ENCODE assay signal across 11 mouse cellular contexts in genomic region chr17:28374494-28374893, GRCm38 (mm10). TPM values are rescaled to one million over a fixed set of nuclear protein-coding genes. Genes with fewer than 3 reads are reported as not detected.
DNase-seq lines count a peak whose midpoint lies in the region; ATAC-seq lines count a peak whose summit lies in the region.
"Had no signal": no experiment of that assay in that cellular context is flagged by ENCODE, and none has a peak within 500 bp of the region (broad histone marks: within the 10 kb centered on the region; RNA-seq: fewer than 3 reads in every experiment).

No protein-coding gene starts in this region.

- ATAC-seq in heart, embryonic 13.5 days (ENCODE audit: extremely low read depth, insufficient number of reproducible peaks, low FRiP score, low TSS enrichment): no peak
- ATAC-seq in midbrain, embryonic 14.5 days (ENCODE audit: low FRiP score, low TSS enrichment): no peak
- ATAC-seq in granulocyte monocyte progenitor cell, adult 5-6 weeks (replicated peaks; ENCODE audit: poor library complexity, severe bottlenecking): 0 out of 2 replicates have a peak, but pooled peaks have one; percentile 25

- H3K36me3 ChIP-seq in heart, embryonic 13.5 days: no peaks in the 10 kb centered on the region
- no peaks in the 10 kb centered on the region for H3K36me3 ChIP-seq in midbrain, embryonic 14.5 days (ENCODE audit: control insufficient read depth, insufficient read depth, low read length)
- no peaks in the 10 kb centered on the region for H3K36me3 ChIP-seq in midbrain, embryonic 10.5 days

- H3K4me2 ChIP-seq in heart, embryonic 13.5 days: 0 out of 2 replicates have a peak overlapping the region, but pooled peaks have one; percentile 16
- H3K4me2 ChIP-seq in midbrain, embryonic 14.5 days (ENCODE audit: low read length): no peak overlapping the region

- DNase-seq in heart, postnatal 10 days: no peak
- DNase-seq in midbrain, embryonic 14.5 days: peak; percentile 30
- DNase-seq in midbrain, embryonic 10.5 days (ENCODE audit: low spot score): no peak
- DNase-seq in thymus, postnatal 25 days: peak; percentile 80
- DNase-seq in layer of hippocampus, adult 18-20 months (ENCODE audit: low spot score in 2 of 2): no peak
- no peak for DNase-seq in adrenal gland, postnatal 4 days (ENCODE audit: low spot score in 2 of 2)

- intact Hi-C loops in heart, postnatal 10 days (cut with DNase I): loop anchor here (5.0 kb wide), 1 partner anchor 167 kb away; the partner anchor contains the start of gene Def6

- H3K27me3 ChIP-seq in heart, embryonic 13.5 days (replicated peaks): peaks cover 50% of the 10 kb centered on the region
- H3K27me3 ChIP-seq in midbrain, embryonic 14.5 days (ENCODE audit: control insufficient read depth, insufficient read depth, low read length): peaks cover 12% of the 10 kb centered on the region
- H3K27me3 ChIP-seq in midbrain, embryonic 10.5 days (ENCODE audit: low read depth, poor library complexity, severe bottlenecking): peaks cover 42% of the 10 kb centered on the region

- 0 out of 2 replicates have a peak overlapping the region, but pooled peaks have one; percentile 40 for H3K9ac ChIP-seq in heart, embryonic 13.5 days
- no peak overlapping the region for H3K9ac ChIP-seq in midbrain, embryonic 14.5 days (replicated peaks; ENCODE audit: low read length)
- H3K9ac ChIP-seq: liver, embryonic 14.5 days had no signal

- H3K9me3 ChIP-seq in heart, embryonic 13.5 days: no peaks in the 10 kb centered on the region
- no peaks in the 10 kb centered on the region for H3K9me3 ChIP-seq in midbrain, embryonic 14.5 days (ENCODE audit: control insufficient read depth, low read length)
- H3K9me3 ChIP-seq in midbrain, embryonic 10.5 days (replicated peaks): no peaks in the 10 kb centered on the region

- 24% methylated on average over 16 of the region's 16 CpGs for WGBS in heart, embryonic 13.5 days
- WGBS in midbrain, embryonic 14.5 days: 14% methylated on average over 16 of the region's 16 CpGs
- 21% methylated on average over 16 of the region's 16 CpGs for WGBS in midbrain, embryonic 10.5 days

- no peak overlapping the region for H3K27ac ChIP-seq in heart, embryonic 13.5 days (replicated peaks)
- no peak overlapping the region for H3K27ac ChIP-seq in midbrain, embryonic 14.5 days (replicated peaks; ENCODE audit: low read depth, low read length)
- H3K27ac ChIP-seq in midbrain, embryonic 10.5 days (replicated peaks): no peak overlapping the region
- H3K27ac ChIP-seq: liver, embryonic 14.5 days had no signal

- peaks cover 9% of the 10 kb centered on the region for H3K4me1 ChIP-seq in heart, embryonic 13.5 days
- no peaks in the 10 kb centered on the region for H3K4me1 ChIP-seq in midbrain, embryonic 14.5 days (ENCODE audit: control insufficient read depth, insufficient read depth, low read length)
- peaks cover 15% of the 10 kb centered on the region for H3K4me1 ChIP-seq in midbrain, embryonic 10.5 days

- H3K4me3 ChIP-seq in heart, embryonic 13.5 days: no peak overlapping the region
- no peak overlapping the region for H3K4me3 ChIP-seq in midbrain, embryonic 14.5 days (replicated peaks; ENCODE audit: low read depth, low read length)
- H3K4me3 ChIP-seq in midbrain, embryonic 10.5 days: no peak overlapping the region

RNA-seq across cellular contexts. Expression of gene Tulp1, which starts 9.5 kb away (rescaled TPM):
- 4.1 TPM in 2 replicates for polyA plus RNA-seq in heart, embryonic 13.5 days (2015; fragmentation: Nextera tagmentation; extraction: Ambion mirVana)
- total RNA-seq in heart, postnatal 10 days (2021): under 1 TPM; 0.86 to 0.94 TPM
- polyA plus RNA-seq in midbrain, embryonic 14.5 days (2014; fragmentation: Nextera tagmentation; extraction: Ambion mirVana): 1.4 and 1.5 TPM in 2 replicates
- 2.8 and 5.0 TPM in 2 replicates for polyA plus RNA-seq in midbrain, embryonic 10.5 days (2016; fragmentation: Nextera tagmentation; extraction: Ambion mirVana)
- total RNA-seq in granulocyte monocyte progenitor cell, adult 5-6 weeks (2014; fragmentation: Nextera tagmentation): not detected in 2 replicates
- 0.69 TPM in 1 of 2 replicates, not detected in the other for total RNA-seq in granulocyte monocyte progenitor cell, adult 5-6 weeks (2017)
- not detected for total RNA-seq in layer of hippocampus, adult 18-20 months (2021)
- total RNA-seq in adrenal gland, postnatal 4 days (2021): 1 to 10 TPM in 1 of 2 experiments, under 1 TPM in 1; 0.62 to 1.5 TPM
- total RNA-seq: left cerebral cortex, postnatal 10 days; megakaryocyte progenitor cell, adult 5-6 weeks had no signal

RNA-seq across cellular contexts. Expression of gene Tead3, which starts 23.9 kb away (rescaled TPM):
- polyA plus RNA-seq in heart, embryonic 13.5 days (2015; fragmentation: Nextera tagmentation; extraction: Ambion mirVana): 5.9 and 7.3 TPM in 2 replicates
- total RNA-seq in heart, postnatal 10 days (2021): 10 to 100 TPM; 15.3 to 19.3 TPM
- 0.78 and 1.7 TPM in 2 replicates for polyA plus RNA-seq in midbrain, embryonic 14.5 days (2014; fragmentation: Nextera tagmentation; extraction: Ambion mirVana)
- polyA plus RNA-seq in midbrain, embryonic 10.5 days (2016; fragmentation: Nextera tagmentation; extraction: Ambion mirVana): 5.0 and 5.2 TPM in 2 replicates
- total RNA-seq in granulocyte monocyte progenitor cell, adult 5-6 weeks (2014; fragmentation: Nextera tagmentation): 3.3 TPM in 1 of 2 replicates, not detected in the other
- 0.04 TPM in 1 of 2 replicates, not detected in the other for total RNA-seq in granulocyte monocyte progenitor cell, adult 5-6 weeks (2017)
- 1 to 10 TPM; 2.0 to 2.4 TPM for total RNA-seq in layer of hippocampus, adult 18-20 months (2021)
- total RNA-seq in adrenal gland, postnatal 4 days (2021): 10 to 100 TPM; 23.8 to 27.5 TPM

RNA-seq across cellular contexts. Expression of gene Rpl10a, which starts 46.2 kb away (rescaled TPM):
- 389 and 419 TPM in 2 replicates for polyA plus RNA-seq in heart, embryonic 13.5 days (2015; fragmentation: Nextera tagmentation; extraction: Ambion mirVana)
- 100 to 1,000 TPM; 584 to 595 TPM for total RNA-seq in heart, postnatal 10 days (2021)
- polyA plus RNA-seq in midbrain, embryonic 14.5 days (2014; fragmentation: Nextera tagmentation; extraction: Ambion mirVana): 401 and 423 TPM in 2 replicates
- 426 and 489 TPM in 2 replicates for polyA plus RNA-seq in midbrain, embryonic 10.5 days (2016; fragmentation: Nextera tagmentation; extraction: Ambion mirVana)
- total RNA-seq in granulocyte monocyte progenitor cell, adult 5-6 weeks (2014; fragmentation: Nextera tagmentation): 2,618 and 3,063 TPM in 2 replicates
- 785 and 838 TPM in 2 replicates for total RNA-seq in granulocyte monocyte progenitor cell, adult 5-6 weeks (2017)
- 100 to 1,000 TPM; 356 to 365 TPM for total RNA-seq in layer of hippocampus, adult 18-20 months (2021)
- 1,000 to 10,000 TPM; 1,198 to 1,213 TPM for total RNA-seq in adrenal gland, postnatal 4 days (2021)

Comparison
In these comparisons a context has a peak if more than half of its experiments do, and no peak if none do; other contexts are left out.
1. DNase-seq: peak in midbrain, embryonic 14.5 days (single experiment) and thymus, postnatal 25 days (single experiment); none in heart, postnatal 10 days (0 of 2), midbrain, embryonic 10.5 days (single experiment), layer of hippocampus, adult 18-20 months (0 of 2) and adrenal gland, postnatal 4 days (0 of 2).